Mouse (Mus musculus): ENCODE measurements around the gene Slc6a5. TPM values are rescaled to one million over a fixed set of nuclear protein-coding genes. Genes with fewer than 3 reads are reported as not detected.

Gene Slc6a5
- total RNA-seq, 2 experiments from 2014 or later: 0.07 TPM

GRCm38 (mm10) chr7:50005268-50005667, 95.3 kb downstream of the Slc6a5 start:
- intact Hi-C loops (cut with DNase I): no loop called here
- no peak overlapping the region for H3K27ac ChIP-seq
- TF ChIP-seq CTCF (IDR thresholded peaks at IDR 0.05): no peak
- H3K4me3 ChIP-seq: no peak overlapping the region
- no peak for DNase-seq (ENCODE audit: extremely low spot score in 1 of 2, low spot score in 2 of 2)

Other genes starting within 250 kb of the Slc6a5 start
- 10 to 100 TPM; 12.2 to 15.5 TPM for gene Htatip2, start 151.0 kb upstream of the Slc6a5 start, total RNA-seq (2021)
- 10 to 100 TPM; 33.5 to 37.3 TPM for gene Prmt3, start 131.8 kb upstream of the Slc6a5 start, total RNA-seq (2021)
- 10 to 100 TPM; 65.5 to 66.5 TPM for gene Nell1, start 64.7 kb downstream of the Slc6a5 start, total RNA-seq (2021)

Data from left cerebral cortex, adult 2 months (tissue).